Mouse (Mus musculus): Measurements from ENCODE around the gene Lrrk1. TPM values are rescaled to one million over a fixed set of nuclear protein-coding genes. Genes with fewer than 3 reads are reported as not detected.

The Lrrk1 gene
- polyA plus RNA-seq, 1 experiment from 2014 or later, result 3.6 TPM

GRCm38 (mm10) chr7:66201657-66202056 is 186.5 kb downstream of the Lrrk1 start:
- Histone ChIP-seq H3K9ac (replicated peaks; ENCODE audit: low read length) (no peak overlapping the region), H3K4me2 (ENCODE audit: low read length) (no peak overlapping the region), H3K9me3 (ENCODE audit: control insufficient read depth, low read length) (0 out of 2 replicates have a peak, but pooled peaks cover 3% of the 10 kb centered on the region), H3K4me1 (ENCODE audit: control insufficient read depth, insufficient read depth, low read length) (0 out of 2 replicates have a peak, but pooled peaks cover 3% of the 10 kb centered on the region), H3K27me3 (ENCODE audit: control insufficient read depth, insufficient read depth, low read length) (no peaks in the 10 kb centered on the region), H3K36me3 (ENCODE audit: control insufficient read depth, insufficient read depth, low read length) (no peaks in the 10 kb centered on the region), H3K4me3 (replicated peaks; ENCODE audit: low read depth, low read length) (no peak overlapping the region), H3K27ac (replicated peaks; ENCODE audit: low read depth, low read length) (no peak overlapping the region)
- no peak for ATAC-seq (ENCODE audit: low FRiP score, low TSS enrichment)
- WGBS, result 91% methylated on average over 2 of the region's 2 CpGs
- DNase-seq, result no peak

- H3K27me3 ChIP-seq (ENCODE audit: control insufficient read depth, insufficient read depth, low read length), result no peaks in the 10 kb centered on the region
- H3K27ac ChIP-seq (replicated peaks; ENCODE audit: low read depth, low read length), result no peak overlapping the region
- H3K4me1 ChIP-seq (ENCODE audit: control insufficient read depth, insufficient read depth, low read length), result 0 out of 2 replicates have a peak, but pooled peaks cover 3% of the 10 kb centered on the region
- H3K9me3 ChIP-seq (ENCODE audit: control insufficient read depth, low read length), result 0 out of 2 replicates have a peak, but pooled peaks cover 3% of the 10 kb centered on the region
- H3K36me3 ChIP-seq (ENCODE audit: control insufficient read depth, insufficient read depth, low read length), result no peaks in the 10 kb centered on the region
- 54% methylated on average over 8 of the region's 8 CpGs for WGBS
- ATAC-seq (ENCODE audit: low FRiP score, low TSS enrichment) (no peak), DNase-seq (peak; percentile 45)
- H3K4me2 ChIP-seq (ENCODE audit: low read length), result no peak overlapping the region
- H3K4me3 ChIP-seq (replicated peaks; ENCODE audit: low read depth, low read length), result no peak overlapping the region
- H3K9ac ChIP-seq (replicated peaks; ENCODE audit: low read length), result no peak overlapping the region
Observed at GRCm38 (mm10) chr7:66200791-66201450, 187.2 kb downstream of the Lrrk1 start.

- Histone ChIP-seq H3K27ac (replicated peaks; ENCODE audit: low read depth, low read length) (no peak overlapping the region), H3K4me1 (ENCODE audit: control insufficient read depth, insufficient read depth, low read length) (0 out of 2 replicates have a peak, but pooled peaks cover 3% of the 10 kb centered on the region)
Observed at GRCm38 (mm10) chr7:66200383-66200782, 187.8 kb downstream of the Lrrk1 start.

DNA sequence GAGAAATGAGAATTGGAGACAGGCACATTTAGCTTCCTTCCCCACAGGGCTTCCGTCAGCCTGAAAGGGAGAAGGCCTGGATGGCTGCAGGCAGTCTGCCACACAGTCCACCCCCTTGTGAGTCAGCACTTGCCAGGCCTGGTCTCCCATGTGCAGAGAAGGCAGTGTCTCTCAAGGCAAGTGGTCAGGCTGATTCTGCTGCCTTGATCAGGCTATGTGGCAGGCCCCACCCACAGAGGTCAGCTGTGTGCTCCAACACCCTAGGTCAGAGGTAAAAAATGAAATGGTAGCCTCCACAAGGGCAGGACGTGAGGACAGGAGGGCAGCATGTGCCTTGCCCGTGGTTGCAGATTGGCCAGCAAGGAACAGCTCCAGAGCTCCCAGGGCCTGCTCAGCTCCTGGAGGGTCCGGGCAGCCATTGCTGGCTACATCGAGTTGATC is 188.7 kb downstream of the Lrrk1 start:
- Histone ChIP-seq H3K9me3 (ENCODE audit: control insufficient read depth, low read length) (no peaks in the 10 kb centered on the region), H3K4me1 (ENCODE audit: control insufficient read depth, insufficient read depth, low read length) (0 out of 2 replicates have a peak, but pooled peaks cover 3% of the 10 kb centered on the region), H3K36me3 (ENCODE audit: control insufficient read depth, insufficient read depth, low read length) (no peaks in the 10 kb centered on the region), H3K9ac (replicated peaks; ENCODE audit: low read length) (no peak overlapping the region), H3K27ac (replicated peaks; ENCODE audit: low read depth, low read length) (no peak overlapping the region), H3K4me2 (ENCODE audit: low read length) (no peak overlapping the region), H3K27me3 (ENCODE audit: control insufficient read depth, insufficient read depth, low read length) (no peaks in the 10 kb centered on the region), H3K4me3 (replicated peaks; ENCODE audit: low read depth, low read length) (no peak overlapping the region)
- ATAC-seq (ENCODE audit: low FRiP score, low TSS enrichment) (no peak), DNase-seq (no peak)
- 76% methylated on average over 5 of the region's 5 CpGs for WGBS

More at GRCm38 (mm10) chr7:66200383-66200782, 187.8 kb downstream of the Lrrk1 start:
- no peak overlapping the region for H3K4me2 ChIP-seq (ENCODE audit: low read length)
- no peak overlapping the region for H3K4me3 ChIP-seq (replicated peaks; ENCODE audit: low read depth, low read length)
- 84% methylated on average over 3 of the region's 3 CpGs for WGBS
- no peak overlapping the region for H3K9ac ChIP-seq (replicated peaks; ENCODE audit: low read length)
- H3K36me3 ChIP-seq (ENCODE audit: control insufficient read depth, insufficient read depth, low read length), result no peaks in the 10 kb centered on the region
- no peaks in the 10 kb centered on the region for H3K27me3 ChIP-seq (ENCODE audit: control insufficient read depth, insufficient read depth, low read length)
- 0 out of 2 replicates have a peak, but pooled peaks cover 3% of the 10 kb centered on the region for H3K9me3 ChIP-seq (ENCODE audit: control insufficient read depth, low read length)
- DNase-seq (no peak), ATAC-seq (ENCODE audit: low FRiP score, low TSS enrichment) (no peak)

GRCm38 (mm10) chr7:66198416-66198815 is 189.7 kb downstream of the Lrrk1 start:
- ATAC-seq (ENCODE audit: low FRiP score, low TSS enrichment) (no peak), DNase-seq (no peak)
- Histone ChIP-seq H3K9ac (replicated peaks; ENCODE audit: low read length) (no peak overlapping the region), H3K4me1 (ENCODE audit: control insufficient read depth, insufficient read depth, low read length) (0 out of 2 replicates have a peak, but pooled peaks cover 3% of the 10 kb centered on the region), H3K36me3 (ENCODE audit: control insufficient read depth, insufficient read depth, low read length) (no peaks in the 10 kb centered on the region), H3K4me2 (ENCODE audit: low read length) (no peak overlapping the region), H3K4me3 (replicated peaks; ENCODE audit: low read depth, low read length) (no peak overlapping the region), H3K9me3 (ENCODE audit: control insufficient read depth, low read length) (no peaks in the 10 kb centered on the region), H3K27me3 (ENCODE audit: control insufficient read depth, insufficient read depth, low read length) (no peaks in the 10 kb centered on the region), H3K27ac (replicated peaks; ENCODE audit: low read depth, low read length) (no peak overlapping the region)
- WGBS, result 93% methylated on average over 10 of the region's 10 CpGs

- H3K9me3 ChIP-seq (ENCODE audit: control insufficient read depth, low read length), result no peaks in the 10 kb centered on the region
- H3K4me3 ChIP-seq (replicated peaks; ENCODE audit: low read depth, low read length), result no peak overlapping the region
- 85% methylated on average over 11 of the region's 11 CpGs for WGBS
- ATAC-seq (ENCODE audit: low FRiP score, low TSS enrichment) (no peak), DNase-seq (no peak)
- no peaks in the 10 kb centered on the region for H3K36me3 ChIP-seq (ENCODE audit: control insufficient read depth, insufficient read depth, low read length)
- H3K27ac ChIP-seq (replicated peaks; ENCODE audit: low read depth, low read length), result no peak overlapping the region
- no peak overlapping the region for H3K9ac ChIP-seq (replicated peaks; ENCODE audit: low read length)
- H3K4me2 ChIP-seq (ENCODE audit: low read length), result no peak overlapping the region
- no peaks in the 10 kb centered on the region for H3K27me3 ChIP-seq (ENCODE audit: control insufficient read depth, insufficient read depth, low read length)
- H3K4me1 ChIP-seq (ENCODE audit: control insufficient read depth, insufficient read depth, low read length), result 0 out of 2 replicates have a peak, but pooled peaks cover 3% of the 10 kb centered on the region
Observed at GRCm38 (mm10) chr7:66196609-66197445, 191.3 kb downstream of the Lrrk1 start.

- DNase-seq, result no peak
- no peaks in the 10 kb centered on the region for H3K27me3 ChIP-seq (ENCODE audit: control insufficient read depth, insufficient read depth, low read length)
- no peaks in the 10 kb centered on the region for H3K9me3 ChIP-seq (ENCODE audit: control insufficient read depth, low read length)
- no peak overlapping the region for H3K27ac ChIP-seq (replicated peaks; ENCODE audit: low read depth, low read length)
- 81% methylated on average over 1 of the region's 1 CpGs for WGBS
- no peak overlapping the region for H3K4me2 ChIP-seq (ENCODE audit: low read length)
- H3K36me3 ChIP-seq (ENCODE audit: control insufficient read depth, insufficient read depth, low read length), result no peaks in the 10 kb centered on the region
- no peak for ATAC-seq (ENCODE audit: low FRiP score, low TSS enrichment)
- 0 out of 2 replicates have a peak, but pooled peaks cover 3% of the 10 kb centered on the region for H3K4me1 ChIP-seq (ENCODE audit: control insufficient read depth, insufficient read depth, low read length)
- H3K4me3 ChIP-seq (replicated peaks; ENCODE audit: low read depth, low read length), result no peak overlapping the region
- no peak overlapping the region for H3K9ac ChIP-seq (replicated peaks; ENCODE audit: low read length)
Observed at GRCm38 (mm10) chr7:66195881-66196280, 192.3 kb downstream of the Lrrk1 start.

GRCm38 (mm10) chr7:66194511-66194910 is 193.6 kb downstream of the Lrrk1 start:
- no peaks in the 10 kb centered on the region for H3K9me3 ChIP-seq (ENCODE audit: control insufficient read depth, low read length)
- no peaks in the 10 kb centered on the region for H3K27me3 ChIP-seq (ENCODE audit: control insufficient read depth, insufficient read depth, low read length)

More at GRCm38 (mm10) chr7:66194511-66194910, 193.6 kb downstream of the Lrrk1 start:
- Histone ChIP-seq H3K27ac (replicated peaks; ENCODE audit: low read depth, low read length) (no peak overlapping the region), H3K4me3 (replicated peaks; ENCODE audit: low read depth, low read length) (no peak overlapping the region), H3K4me2 (ENCODE audit: low read length) (no peak overlapping the region), H3K4me1 (ENCODE audit: control insufficient read depth, insufficient read depth, low read length) (no peaks in the 10 kb centered on the region), H3K36me3 (ENCODE audit: control insufficient read depth, insufficient read depth, low read length) (no peaks in the 10 kb centered on the region), H3K9ac (replicated peaks; ENCODE audit: low read length) (no peak overlapping the region)
- no peak for DNase-seq
- no peak for ATAC-seq (ENCODE audit: low FRiP score, low TSS enrichment)
- WGBS, result 78% methylated on average over 3 of the region's 3 CpGs

Data from midbrain, embryonic 14.5 days (tissue).